Mouse (Mus musculus) small intestine, adult 2 months (tissue): Measurements from ENCODE around the gene Csnk2b.

Experiments used
- CTCF ChIP-seq: fragments of 200-500 bp; IDR thresholded peaks from 2 replicates; pipeline ENCODE4 v1.5.1; 2012; ENCODE audit warnings: low read depth, mild to moderate bottlenecking, control low read depth, inconsistent platforms, low read length, moderate library complexity, mixed read lengths; ENCODE audit not compliant: insufficient replicate concordance, insufficient read length; ENCODE audit errors: extremely low read depth
- POLR2A ChIP-seq: fragments of 200-500 bp; IDR thresholded peaks from 2 replicates; pipeline ENCODE4 v1.6.1; 2012; ENCODE audit warnings: low read depth, mild to moderate bottlenecking, control low read depth, inconsistent platforms, low read length, moderate library complexity

GRCm38 (mm10) chr17:35108097-35108496 lies 13.8 kb downstream of the Csnk2b start, which contains the start of gene Ly6g5c:
- no peak for TF ChIP-seq POLR2A
- no peak for TF ChIP-seq CTCF
